Mouse (Mus musculus) left cerebral cortex, postnatal 25 days (tissue): Measurements from ENCODE around the gene Fam168b. TPM values are rescaled to one million over a fixed set of nuclear protein-coding genes. Genes with fewer than 3 reads are reported as not detected.

Source experiments
- DNase-seq, 2 experiments: peaks; one replicate each; pipeline ENCODE4 v3.0.0; 2022; ENCODE audit warnings: low spot score in 2 of 2, mixed read lengths in 1 of 2
- intact Hi-C: fragments of 180-260 bp; cut with DNase I; formaldehyde crosslinking; loops from one replicate; pipeline ENCODE4 v1.15.1; 2025
- total RNA-seq, 2 experiments: library from RNA; stranded (reverse); gene quantifications; 2 replicates each; pipeline ENCODE4 v1.2.3; 2021

Gene Fam168b
- 100 to 1,000 TPM; 244 to 252 TPM for total RNA-seq

DNA sequence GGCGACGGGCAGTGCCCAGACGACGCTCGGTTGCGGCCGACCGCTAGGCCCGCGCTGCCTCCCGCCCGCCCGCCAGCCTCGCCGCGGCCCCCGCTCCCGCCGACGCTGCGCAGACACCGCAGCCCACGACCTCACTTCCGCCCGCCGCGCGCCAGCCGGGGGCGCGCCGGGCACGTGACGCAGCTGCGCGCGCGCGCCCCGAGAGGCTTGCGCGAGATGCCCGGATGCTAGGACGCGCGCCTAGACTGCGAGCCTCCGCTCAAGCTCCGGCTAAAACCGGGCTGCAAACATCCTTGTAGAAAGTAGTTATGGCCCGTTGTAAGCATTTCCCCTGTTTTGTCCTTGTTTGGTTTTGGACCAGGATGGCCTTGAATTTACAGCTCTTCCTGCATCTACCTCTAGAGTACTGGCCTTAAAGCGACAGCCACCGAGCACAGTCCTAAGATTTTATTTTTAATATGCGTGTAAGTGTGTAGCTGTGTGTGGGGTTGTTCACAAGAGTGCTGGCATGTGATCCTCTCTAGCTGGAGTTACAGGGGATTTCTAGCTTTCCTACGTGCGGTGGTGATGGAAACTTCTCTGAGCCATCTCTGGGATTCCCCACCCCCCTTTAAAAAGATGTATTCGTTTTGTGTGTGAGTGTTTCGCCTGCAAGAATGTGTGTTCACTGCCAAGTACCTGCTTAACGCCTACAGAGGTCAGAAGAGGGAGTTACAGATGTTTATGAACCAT is at the start of gene Fam168b:
Gene Fam168b, minus strand, starts transcription at position 179 of the 732 bp plus-strand sequence.
- DNase-seq, result peak; percentile 91 to 92
- intact Hi-C loops, result loop anchor here (2.0 kb wide), 1 partner anchor 40 kb away; no protein-coding TSS in a partner anchor

DNA sequence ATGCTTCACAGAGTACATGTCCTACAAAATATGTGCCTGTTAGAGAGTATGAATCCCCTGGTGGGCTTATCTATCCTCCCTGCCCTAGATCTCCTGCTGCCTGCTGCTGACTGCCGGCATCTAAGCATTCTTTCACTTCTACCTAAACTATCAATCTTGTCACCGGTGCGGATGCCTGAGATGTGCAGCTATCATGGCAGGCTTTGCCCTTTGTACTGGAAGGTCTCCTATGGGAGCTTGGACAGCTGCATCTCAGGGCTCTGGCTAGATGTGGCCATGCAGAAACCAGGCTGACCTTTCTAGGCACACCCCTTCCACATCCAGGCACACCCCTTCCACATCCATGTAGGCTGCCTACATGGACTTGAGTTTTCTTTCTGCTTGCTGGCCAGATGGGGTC is 49.6 kb upstream of the Fam168b start:
- no peak for DNase-seq
- intact Hi-C loops, result loop anchor here (5.0 to 10.0 kb wide), 5 partner anchors 492 to 1385 kb away; no protein-coding TSS in a partner anchor

GRCm38 (mm10) chr1:34891559-34892289 is 48.9 kb upstream of the Fam168b start:
- intact Hi-C loops, result loop anchor here (5.0 to 10.0 kb wide), 5 partner anchors 493 to 1386 kb away; no protein-coding TSS in a partner anchor
- peak; percentile 75 to 85 for DNase-seq

DNA sequence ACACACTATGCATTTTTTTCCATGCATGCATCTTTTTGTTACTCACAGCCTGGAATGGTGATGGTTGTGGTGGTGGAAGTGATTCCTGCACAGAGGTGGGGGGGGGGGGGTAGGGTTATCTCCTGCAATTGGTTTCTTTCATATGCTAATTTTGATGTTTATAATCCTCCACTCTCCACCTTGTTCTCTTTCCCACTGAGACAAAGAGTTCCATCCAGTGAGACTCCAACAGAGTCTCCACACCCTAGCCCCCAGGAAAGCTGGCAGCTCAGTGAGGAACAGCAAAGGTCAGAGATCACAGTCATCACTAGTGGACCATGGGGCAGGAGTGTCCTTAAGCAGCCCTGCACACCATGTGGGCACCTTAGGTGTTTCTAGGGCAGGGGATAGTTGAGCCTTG is 40.9 kb upstream of the Fam168b start:
- no peak for DNase-seq
- intact Hi-C loops, result no loop called here

DNA sequence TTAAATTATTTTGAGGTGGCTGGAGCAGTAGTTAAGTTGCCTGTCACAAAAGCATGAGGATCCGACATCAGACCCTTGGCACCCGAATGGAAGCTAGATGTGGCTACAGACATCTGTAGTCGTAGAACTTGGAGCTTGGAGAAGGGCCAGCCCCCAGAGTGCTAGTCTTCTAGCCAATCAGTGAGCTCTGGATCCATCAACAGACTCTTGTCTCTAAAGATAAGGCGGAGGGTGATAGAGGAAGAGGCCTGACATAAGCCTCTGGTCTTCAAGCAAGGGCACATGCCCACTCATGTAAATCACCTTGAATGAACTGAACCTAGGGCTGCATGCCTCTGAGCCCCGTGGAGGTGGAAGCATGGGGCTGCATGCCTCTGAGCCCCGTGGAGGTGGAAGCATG is 36.7 kb upstream of the Fam168b start:
- intact Hi-C loops, result no loop called here
- DNase-seq, result no peak

DNA sequence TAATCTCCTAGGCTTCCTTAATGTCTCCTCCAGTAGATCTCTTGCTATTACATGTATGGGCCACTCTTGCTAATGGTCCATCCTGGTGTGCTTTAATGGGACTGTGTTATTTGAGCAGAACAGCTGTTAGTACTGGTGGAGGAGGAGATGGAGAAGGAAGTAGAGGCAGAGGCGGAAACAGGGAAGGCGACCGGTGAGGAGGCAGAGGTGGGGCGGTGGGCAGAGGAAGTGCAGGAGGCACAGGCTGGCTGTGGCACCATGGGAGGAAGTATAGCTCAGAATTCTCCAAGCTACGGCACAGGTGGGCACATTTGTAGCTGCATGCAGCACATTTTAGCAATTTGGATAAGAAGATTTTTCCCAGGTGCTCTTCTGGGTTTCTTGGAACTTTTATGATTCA is 30.7 kb upstream of the Fam168b start:
- DNase-seq, result no peak
- intact Hi-C loops, result no loop called here

DNA sequence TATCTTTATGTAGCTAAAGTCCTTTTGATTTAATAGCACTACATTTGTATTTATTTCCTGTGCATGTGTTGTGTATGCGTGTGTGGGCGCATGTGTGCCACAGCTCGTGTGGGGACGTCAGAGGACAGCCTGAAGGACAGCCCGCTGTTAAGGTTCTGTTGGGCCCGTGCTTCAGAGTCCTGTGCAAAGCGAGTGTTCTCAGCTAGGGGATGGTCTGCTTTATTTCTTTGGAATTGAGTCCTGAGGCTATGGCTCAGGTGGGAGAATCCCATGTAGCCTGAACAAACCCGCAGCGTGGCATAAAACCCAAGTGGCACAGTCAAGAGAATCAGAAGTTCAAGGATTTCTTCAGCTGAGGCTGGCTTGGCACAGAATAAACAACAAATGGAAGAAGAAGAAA is 28.3 kb upstream of the Fam168b start:
- intact Hi-C loops, result no loop called here
- no peak for DNase-seq

DNA sequence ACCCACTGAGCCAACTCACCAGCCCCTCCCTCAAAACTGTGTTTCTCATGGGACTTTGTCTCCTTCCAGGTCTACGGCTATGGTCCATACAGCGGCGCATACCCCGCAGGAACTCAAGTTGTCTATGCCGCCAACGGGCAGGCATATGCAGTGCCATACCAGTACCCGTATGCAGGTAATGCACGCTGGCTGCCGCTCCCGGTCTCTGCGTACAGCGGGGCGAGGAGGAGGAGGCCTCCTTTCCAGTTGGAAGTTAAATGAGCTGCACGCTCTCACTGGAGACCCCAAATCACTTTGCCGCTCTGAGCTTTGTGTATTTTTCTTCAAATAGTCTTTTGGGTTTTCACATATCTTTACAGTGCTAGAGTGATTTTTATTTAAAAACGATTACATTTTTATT is 26.4 kb upstream of the Fam168b start:
- no peak for DNase-seq
- intact Hi-C loops, result loop anchor here (10.0 kb wide), 1 partner anchor 224 kb away; no protein-coding TSS in a partner anchor

DNA sequence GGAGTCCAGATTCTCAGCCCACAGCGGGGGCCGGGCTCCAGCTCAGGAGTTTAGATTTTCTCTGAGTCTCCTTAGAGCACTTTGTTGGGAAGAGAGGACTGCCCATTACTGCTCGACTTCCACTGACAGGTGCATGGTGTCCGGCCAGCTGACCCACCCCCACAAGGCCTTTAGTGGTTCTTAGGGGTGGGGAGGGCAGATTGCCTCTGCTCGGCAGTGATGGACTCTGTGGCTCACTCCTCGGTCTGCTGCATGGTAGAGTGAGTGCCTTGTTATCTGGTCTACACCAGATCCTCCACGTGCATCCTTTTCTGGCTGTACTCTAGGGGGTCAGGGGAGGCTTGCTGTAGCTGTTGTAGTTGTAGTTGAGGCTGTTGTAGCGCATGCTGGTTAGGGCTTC is 25.5 kb upstream of the Fam168b start:
- intact Hi-C loops, result loop anchor here (10.0 kb wide), 1 partner anchor 224 kb away; no protein-coding TSS in a partner anchor

GRCm38 (mm10) chr1:34867574-34867955 is 24.7 kb upstream of the Fam168b start:
- intact Hi-C loops, result loop anchor here (10.0 kb wide), 1 partner anchor 223 kb away; no protein-coding TSS in a partner anchor

More for the DNA sequence above, 25.5 kb upstream of the Fam168b start:
- DNase-seq, result no peak

GRCm38 (mm10) chr1:34866815-34867573 is 24.1 kb upstream of the Fam168b start:
- intact Hi-C loops, result loop anchor here (10.0 kb wide), 1 partner anchor 222 kb away; no protein-coding TSS in a partner anchor
- DNase-seq, result peak; percentile 83 to 94

More at GRCm38 (mm10) chr1:34867574-34867955, 24.7 kb upstream of the Fam168b start:
- DNase-seq, result no peak

GRCm38 (mm10) chr1:34865866-34866265 is 23.0 kb upstream of the Fam168b start:
- DNase-seq, result no peak
- intact Hi-C loops, result loop anchor here (10.0 kb wide), 1 partner anchor 221 kb away; no protein-coding TSS in a partner anchor

- DNase-seq, result no peak
- intact Hi-C loops, result loop anchor here (10.0 kb wide), 1 partner anchor 219 kb away; no protein-coding TSS in a partner anchor
Measured at GRCm38 (mm10) chr1:34864243-34864642, 21.4 kb upstream of the Fam168b start.

DNA sequence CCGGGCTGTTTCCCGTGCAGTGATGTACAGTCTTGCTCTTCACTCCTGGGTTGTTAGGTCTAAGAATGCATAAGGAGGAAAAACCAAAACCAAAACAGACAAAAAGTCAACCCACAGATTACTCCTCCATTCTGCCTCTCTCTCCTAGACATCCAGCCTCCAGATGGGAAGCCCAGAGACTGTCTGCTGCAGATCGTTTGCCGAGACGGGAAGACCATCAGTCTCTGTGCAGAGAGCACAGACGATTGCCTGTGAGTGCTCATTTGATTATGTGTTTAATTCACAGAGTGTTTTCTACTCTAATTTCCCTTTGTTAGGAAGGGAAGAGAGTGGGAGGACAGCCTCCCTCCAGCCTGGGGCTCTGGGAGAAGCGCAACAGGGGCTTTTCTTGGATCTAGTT is 20.5 kb upstream of the Fam168b start:
- DNase-seq, result no peak

GRCm38 (mm10) chr1:34862877-34863276 is 20.0 kb upstream of the Fam168b start:
- no peak for DNase-seq
- intact Hi-C loops, result loop anchor here (10.0 kb wide), 1 partner anchor 218 kb away; no protein-coding TSS in a partner anchor

More for the DNA sequence above, 20.5 kb upstream of the Fam168b start:
- intact Hi-C loops, result loop anchor here (10.0 kb wide), 1 partner anchor 219 kb away; no protein-coding TSS in a partner anchor

GRCm38 (mm10) chr1:34860205-34860604 is 17.3 kb upstream of the Fam168b start:
- intact Hi-C loops, result loop anchor here (10.0 kb wide), 1 partner anchor 215 kb away; no protein-coding TSS in a partner anchor
- DNase-seq, result no peak

GRCm38 (mm10) chr1:34859761-34860160 is 16.9 kb upstream of the Fam168b start:
- intact Hi-C loops, result loop anchor here (10.0 kb wide), 1 partner anchor 215 kb away; no protein-coding TSS in a partner anchor
- no peak for DNase-seq

- intact Hi-C loops, result no loop called here
Measured at GRCm38 (mm10) chr1:34858671-34859070, 15.8 kb upstream of the Fam168b start.

DNA sequence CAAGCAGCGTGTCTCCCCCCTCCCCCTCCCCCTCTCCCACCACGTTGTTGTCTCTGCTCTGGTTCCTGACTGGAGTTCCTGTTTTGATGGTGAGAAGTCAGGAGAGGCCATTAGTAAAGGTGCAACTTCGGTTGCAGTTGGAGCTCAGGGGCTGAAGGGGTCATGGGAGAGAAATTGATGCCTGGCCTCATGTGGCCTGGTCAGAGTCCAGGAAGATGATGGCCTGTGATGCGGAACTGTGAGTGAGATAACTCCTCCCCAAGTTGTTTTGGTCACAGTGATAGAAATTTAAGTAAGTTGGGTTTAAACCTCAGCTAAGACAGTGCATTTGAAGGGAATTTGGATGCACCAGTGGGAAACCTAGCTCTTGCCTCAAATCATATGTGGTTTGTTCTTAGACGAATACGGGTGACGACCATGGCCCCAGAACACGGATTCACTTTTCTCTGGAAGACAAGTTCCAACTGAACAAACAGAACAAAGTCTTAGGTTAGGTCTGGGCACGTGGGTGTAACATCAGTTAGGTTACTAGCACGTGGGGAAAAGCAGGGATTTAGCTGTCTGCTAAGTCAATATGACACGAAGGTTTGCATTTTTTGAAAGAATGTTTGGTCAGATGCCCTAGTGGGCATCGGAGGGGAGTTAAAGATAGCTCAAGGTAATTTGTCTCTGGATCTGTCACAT is 12.3 kb upstream of the Fam168b start:
- intact Hi-C loops, result no loop called here
- no peak for DNase-seq

More at GRCm38 (mm10) chr1:34858671-34859070, 15.8 kb upstream of the Fam168b start:
- no peak for DNase-seq
